Mouse (Mus musculus) liver, postnatal 0 days (tissue): Measurements from ENCODE around the gene March1.

Source experiments
- CTCF ChIP-seq: sonication (generic); IDR thresholded peaks from 2 replicates; pipeline ENCODE4 v1.5.1; 2016; ENCODE audit warnings: antibody characterized with exemption, low read depth
- EP300 ChIP-seq: IDR thresholded peaks from 2 replicates; pipeline ENCODE4 v1.6.1; 2016; ENCODE audit warnings: antibody characterized with exemption, low read depth, mild to moderate bottlenecking

GRCm38 (mm10) chr8:66415234-66415633 lies 797.5 kb downstream of the March1 start:
- no peak for TF ChIP-seq CTCF
- no peak for TF ChIP-seq EP300
